Mouse (Mus musculus): ENCODE measurements around the gene Vmn1r8. TPM values are rescaled to one million over a fixed set of nuclear protein-coding genes. Genes with fewer than 3 reads are reported as not detected.
"Not testable (repeated sequence)": the region's sequence is repeated elsewhere in the genome, so short reads cannot be mapped to it uniquely, and the experiment has no call there.

Vmn1r8 gene
- not detected in 2 replicates for polyA plus RNA-seq (2015; fragmentation: Nextera tagmentation; extraction: Ambion mirVana)

DNA sequence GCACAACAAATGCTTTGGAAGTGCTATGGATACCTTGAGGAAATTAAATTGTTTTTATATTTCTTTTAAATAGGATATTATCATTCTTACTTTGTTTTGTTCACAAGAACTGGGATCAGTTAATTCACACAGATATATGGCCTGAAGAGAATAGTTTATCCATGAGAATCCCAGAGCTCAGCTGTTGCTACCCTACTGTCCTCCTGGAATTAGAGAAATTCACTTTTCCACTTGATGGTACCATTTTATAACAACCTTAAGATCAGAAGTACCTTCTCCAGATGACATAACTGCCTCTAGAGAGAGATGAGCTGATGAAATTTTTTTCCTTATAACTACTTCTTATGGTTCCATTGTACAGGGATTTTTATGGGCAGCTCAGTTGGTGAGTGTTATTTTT is at the start of gene Vmn1r8:
Gene Vmn1r8, plus strand, starts transcription at position 301 of the 400 bp plus-strand sequence.
- Histone ChIP-seq H3K9me3 (no peaks in the 10 kb centered on the region), H3K27me3 (replicated peaks) (no peaks in the 10 kb centered on the region), H3K4me1 (no peaks in the 10 kb centered on the region), H3K4me2 (no peak within 1 kb of the TSS), H3K9ac (no peak within 1 kb of the TSS), H3K27ac (no peak within 1 kb of the TSS), H3K4me3 (no peak within 1 kb of the TSS), H3K36me3 (replicated peaks) (no peaks in the 10 kb centered on the region)
- ATAC-seq (replicated peaks) = no peak

DNA sequence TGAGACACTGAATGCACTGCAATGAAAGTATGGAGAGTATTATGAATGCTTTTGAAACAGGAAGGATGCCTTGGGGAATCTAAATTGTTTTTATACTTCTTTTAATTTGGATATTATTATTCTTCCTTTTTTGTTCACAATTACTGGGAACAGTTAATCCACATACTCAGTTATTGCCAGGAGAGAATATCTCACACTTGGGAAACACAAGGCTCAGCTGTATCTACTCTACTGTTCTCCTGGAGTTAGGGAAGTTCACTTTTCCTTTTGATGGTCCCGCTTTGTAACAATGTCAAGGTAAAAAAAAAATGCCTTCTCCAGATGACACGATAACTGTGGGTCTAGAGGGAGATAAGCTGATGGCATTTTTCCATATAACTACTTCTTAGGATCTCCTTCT is 35.1 kb upstream of the Vmn1r8 start, which contains the start of gene Vmn1r6:
Gene Vmn1r6, plus strand, starts transcription at position 301 of the 400 bp plus-strand sequence.
- Histone ChIP-seq H3K9ac (no peak within 1 kb of the TSS), H3K4me1 (no peaks in the 10 kb centered on the region), H3K27ac (no peak within 1 kb of the TSS), H3K9me3 (no peaks in the 10 kb centered on the region), H3K27me3 (replicated peaks) (no peaks in the 10 kb centered on the region), H3K4me3 (no peak within 1 kb of the TSS), H3K4me2 (no peak within 1 kb of the TSS), H3K36me3 (replicated peaks) (no peaks in the 10 kb centered on the region)
- 82% methylated on average over 2 of the region's 2 CpGs for WGBS
- ATAC-seq (replicated peaks) = no peak

DNA sequence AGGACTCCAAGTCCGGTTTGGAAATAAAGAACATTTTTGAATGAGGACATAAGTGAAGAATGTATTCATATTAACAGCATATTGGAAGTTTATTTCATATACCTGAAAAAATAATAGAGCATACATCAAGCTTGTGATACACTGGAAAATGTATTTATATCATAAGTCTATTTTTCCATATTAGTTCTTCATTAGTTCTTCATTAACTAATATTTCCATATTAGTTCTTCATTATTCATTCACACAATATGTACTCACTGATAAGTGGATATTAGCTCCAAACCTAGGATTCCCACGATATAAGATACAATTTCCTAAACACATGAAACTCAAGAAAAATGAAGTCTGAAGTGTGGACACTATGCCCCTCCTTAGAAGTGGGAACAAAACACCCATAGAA is 6.9 kb upstream of the Vmn1r8 start, which contains the start of gene Vmn1r7:
Gene Vmn1r7, minus strand, starts transcription at position 101 of the 400 bp plus-strand sequence.
- H3K4me3 ChIP-seq; H3K27me3 ChIP-seq (replicated peaks); H3K4me1 ChIP-seq; H3K36me3 ChIP-seq (replicated peaks); H3K9ac ChIP-seq; H3K27ac ChIP-seq; ATAC-seq (replicated peaks); H3K9me3 ChIP-seq; H3K4me2 ChIP-seq: not testable (repeated sequence)
- WGBS = 80% methylated on average over 2 of the region's 2 CpGs

DNA sequence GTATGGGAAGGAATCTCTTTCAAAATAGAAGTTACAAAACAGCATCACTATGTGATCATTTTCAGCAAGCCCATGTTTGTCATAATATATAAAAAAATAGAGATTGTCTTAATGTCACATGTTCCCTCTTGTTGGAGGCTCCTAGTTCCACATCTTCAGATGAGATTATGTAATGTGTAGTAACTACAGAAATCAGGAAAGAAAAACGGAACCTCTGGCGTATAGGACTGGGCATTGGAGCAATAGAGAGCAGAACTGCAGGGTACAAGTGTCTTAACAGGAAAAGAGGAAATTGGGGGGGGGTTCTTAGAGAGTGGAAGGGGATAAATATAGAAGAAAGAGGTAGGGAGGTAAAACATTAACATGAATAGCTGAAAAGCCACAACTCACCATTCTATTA is 2.6 kb downstream of the Vmn1r8 start:
- no peak overlapping the region for H3K9ac ChIP-seq
- no peak overlapping the region for H3K27ac ChIP-seq
- no peaks in the 10 kb centered on the region for H3K4me1 ChIP-seq
- ATAC-seq (replicated peaks) = no peak
- H3K4me2 ChIP-seq = no peak overlapping the region
- no peaks in the 10 kb centered on the region for H3K36me3 ChIP-seq (replicated peaks)
- H3K4me3 ChIP-seq = no peak overlapping the region
- 90% methylated on average over 2 of the region's 2 CpGs for WGBS
- no peaks in the 10 kb centered on the region for H3K27me3 ChIP-seq (replicated peaks)
- no peaks in the 10 kb centered on the region for H3K9me3 ChIP-seq

DNA sequence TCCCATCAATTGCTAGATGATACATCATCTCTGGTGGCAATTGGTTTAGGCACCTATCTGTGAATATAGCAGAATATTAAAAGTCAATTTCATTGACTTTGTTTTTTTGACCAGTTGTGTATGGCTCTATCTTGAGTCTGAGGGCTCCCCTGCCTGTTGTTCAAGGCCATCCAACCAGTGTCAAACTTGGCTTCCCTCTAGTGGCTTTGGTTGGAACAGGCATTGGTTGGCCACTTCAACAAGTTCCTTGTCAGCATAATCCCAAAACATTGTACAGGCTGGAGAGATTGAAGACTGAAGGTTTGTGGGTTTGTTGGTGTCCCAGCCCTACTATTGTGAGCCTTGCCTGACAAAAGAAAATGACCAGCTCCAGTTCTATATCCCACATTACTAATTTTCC is 31.6 kb downstream of the Vmn1r8 start:
- Histone ChIP-seq H3K9me3 (no peaks in the 10 kb centered on the region), H3K4me3 (no peak overlapping the region), H3K4me2 (no peak overlapping the region), H3K27me3 (replicated peaks) (no peaks in the 10 kb centered on the region), H3K27ac (no peak overlapping the region), H3K36me3 (replicated peaks) (no peaks in the 10 kb centered on the region), H3K4me1 (no peaks in the 10 kb centered on the region), H3K9ac (no peak overlapping the region)
- ATAC-seq (replicated peaks) = no peak

DNA sequence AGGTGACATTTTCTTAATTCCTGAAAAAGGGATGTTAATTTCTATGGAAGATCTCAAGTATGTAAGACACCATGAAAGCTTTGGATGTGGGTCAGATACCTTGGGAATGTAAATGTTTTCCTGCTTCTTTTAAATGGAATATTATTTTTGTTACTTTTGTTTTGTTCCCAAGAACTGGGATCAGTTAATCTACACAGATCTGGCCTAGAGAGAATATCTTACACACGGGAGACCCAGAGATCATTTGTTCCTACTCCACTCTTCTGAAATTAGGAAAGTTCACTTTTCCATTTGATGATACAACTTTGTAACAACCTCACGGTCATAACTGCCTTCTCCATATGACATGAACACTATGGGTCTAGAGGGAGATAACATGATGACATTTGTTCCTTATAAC is 34.4 kb downstream of the Vmn1r8 start, which contains the start of gene Vmn1r9:
Gene Vmn1r9, plus strand, starts transcription at position 301 of the 400 bp plus-strand sequence.
- Histone ChIP-seq H3K36me3 (replicated peaks) (no peaks in the 10 kb centered on the region), H3K4me2 (no peak within 1 kb of the TSS), H3K27ac (no peak within 1 kb of the TSS), H3K4me1 (no peaks in the 10 kb centered on the region), H3K9ac (no peak within 1 kb of the TSS), H3K27me3 (replicated peaks) (no peaks in the 10 kb centered on the region), H3K9me3 (no peaks in the 10 kb centered on the region), H3K4me3 (no peak within 1 kb of the TSS)
- no peak for ATAC-seq (replicated peaks)
- WGBS = 87% methylated on average over 2 of the region's 2 CpGs

Other genes with a start within 250 kb of the Vmn1r8 start
- gene Kbtbd2, start 234.5 kb upstream of the Vmn1r8 start, polyA plus RNA-seq (2015; fragmentation: Nextera tagmentation; extraction: Ambion mirVana) = 31.0 and 33.7 TPM in 2 replicates
- gene Fkbp9, start 200.2 kb upstream of the Vmn1r8 start, polyA plus RNA-seq (2015; fragmentation: Nextera tagmentation; extraction: Ambion mirVana) = 31.9 and 33.3 TPM in 2 replicates
- gene Nt5c3, start 108.4 kb upstream of the Vmn1r8 start, polyA plus RNA-seq (2015; fragmentation: Nextera tagmentation; extraction: Ambion mirVana) = 163 and 169 TPM in 2 replicates
- 0.50 and 0.61 TPM in 2 replicates for gene Vmn1r4, start 108.3 kb upstream of the Vmn1r8 start, polyA plus RNA-seq (2015; fragmentation: Nextera tagmentation; extraction: Ambion mirVana)
- not detected in 2 replicates for gene Vmn1r5, start 62.0 kb upstream of the Vmn1r8 start, polyA plus RNA-seq (2015; fragmentation: Nextera tagmentation; extraction: Ambion mirVana)
- not detected in 2 replicates for gene Vmn1r6, start 35.0 kb upstream of the Vmn1r8 start, polyA plus RNA-seq (2015; fragmentation: Nextera tagmentation; extraction: Ambion mirVana)
- gene Vmn1r7, start 7.0 kb upstream of the Vmn1r8 start, polyA plus RNA-seq (2015; fragmentation: Nextera tagmentation; extraction: Ambion mirVana) = not detected in 2 replicates
- gene Vmn1r9, start 34.5 kb downstream of the Vmn1r8 start, polyA plus RNA-seq (2015; fragmentation: Nextera tagmentation; extraction: Ambion mirVana) = not detected in 2 replicates
- gene Vmn1r10, start 77.2 kb downstream of the Vmn1r8 start, polyA plus RNA-seq (2015; fragmentation: Nextera tagmentation; extraction: Ambion mirVana) = not detected in 2 replicates
- not detected in 2 replicates for gene Vmn1r11, start 101.2 kb downstream of the Vmn1r8 start, polyA plus RNA-seq (2015; fragmentation: Nextera tagmentation; extraction: Ambion mirVana)
- gene Vmn1r12, start 124.6 kb downstream of the Vmn1r8 start, polyA plus RNA-seq (2015; fragmentation: Nextera tagmentation; extraction: Ambion mirVana) = not detected in 2 replicates
- not detected in 2 replicates for gene Vmn1r13, start 171.0 kb downstream of the Vmn1r8 start, polyA plus RNA-seq (2015; fragmentation: Nextera tagmentation; extraction: Ambion mirVana)
- not detected in 2 replicates for gene Vmn1r14, start 199.4 kb downstream of the Vmn1r8 start, polyA plus RNA-seq (2015; fragmentation: Nextera tagmentation; extraction: Ambion mirVana)
- not detected in 2 replicates for gene Vmn1r15, start 225.7 kb downstream of the Vmn1r8 start, polyA plus RNA-seq (2015; fragmentation: Nextera tagmentation; extraction: Ambion mirVana)

Data from midbrain, embryonic 15.5 days (tissue).